Mouse (Mus musculus) bone marrow, adult 2 months (tissue): ENCODE results near the gene Rnf208.
A peak's percentile ranks its signal among the peaks of the same experiment; 100 is the strongest.

Experiments used
- CTCF ChIP-seq: fragments of 200-500 bp; IDR thresholded peaks from 2 replicates; pipeline ENCODE4 v1.5.1; 2011; ENCODE audit warnings: low read length, control low read depth; ENCODE audit not compliant: control insufficient read depth, insufficient read depth
- POLR2A ChIP-seq: fragments of 200-500 bp; IDR thresholded peaks from 2 replicates; pipeline ENCODE4 v1.6.1; 2011; ENCODE audit warnings: low read depth, mild to moderate bottlenecking, control low read depth, low read length, borderline replicate concordance; ENCODE audit not compliant: control insufficient read depth

DNA sequence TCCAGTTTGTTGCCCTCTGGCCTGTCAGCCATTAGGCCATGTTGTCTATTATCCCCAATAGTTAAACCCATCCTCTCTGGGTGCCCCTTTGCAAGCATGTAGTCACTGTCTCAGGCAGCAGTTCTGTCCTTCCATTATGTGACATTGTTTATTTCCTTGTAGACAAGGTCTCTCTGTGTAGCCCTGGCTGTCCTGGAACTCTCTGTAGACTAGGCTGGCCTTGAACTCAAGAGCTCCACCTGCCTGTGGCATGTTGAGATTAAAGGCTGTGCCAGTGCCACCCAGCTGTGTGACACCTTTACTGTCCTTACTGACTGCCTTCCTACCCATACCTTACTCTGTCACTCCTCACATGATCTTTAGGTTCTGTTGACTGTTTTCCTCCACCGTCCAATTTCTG lies 10.3 kb downstream of the Rnf208 start:
- TF ChIP-seq CTCF = peak; percentile 45; the same call in 1 of the 2 replicates
- TF ChIP-seq POLR2A = no peak
